Mouse (Mus musculus) cerebellum, adult 9-11 months (tissue): ENCODE measurements around the gene Nav1.

Experiments
- DNase-seq: peaks from one replicate; pipeline ENCODE4 v3.0.0; 2022

Gene Nav1

GRCm38 (mm10) chr1:135607019-135607418, at the start of gene Nav1:
Nav1 (minus strand) TSS chr1:135607295.
- DNase-seq: no peak

DNA sequence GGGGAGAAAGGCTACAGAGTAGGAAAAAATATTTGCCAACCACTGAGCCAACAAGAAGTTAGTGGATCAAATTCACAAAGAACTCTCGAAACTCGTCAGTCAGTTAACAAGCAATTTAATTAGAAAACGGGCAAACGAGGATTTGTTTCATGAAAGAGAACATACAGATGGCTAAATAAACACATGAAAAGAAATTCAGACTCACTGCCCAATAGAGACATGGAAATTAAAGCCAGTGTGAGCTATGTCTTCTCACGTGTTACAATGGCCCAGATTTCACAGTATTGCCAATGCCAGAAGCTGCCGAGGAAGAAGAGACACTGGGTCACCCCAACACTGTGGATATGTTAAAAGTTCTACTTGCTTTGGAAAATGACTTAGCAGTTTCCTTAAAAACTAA, 46.8 kb upstream of the Nav1 start:
- DNase-seq: no peak

DNA sequence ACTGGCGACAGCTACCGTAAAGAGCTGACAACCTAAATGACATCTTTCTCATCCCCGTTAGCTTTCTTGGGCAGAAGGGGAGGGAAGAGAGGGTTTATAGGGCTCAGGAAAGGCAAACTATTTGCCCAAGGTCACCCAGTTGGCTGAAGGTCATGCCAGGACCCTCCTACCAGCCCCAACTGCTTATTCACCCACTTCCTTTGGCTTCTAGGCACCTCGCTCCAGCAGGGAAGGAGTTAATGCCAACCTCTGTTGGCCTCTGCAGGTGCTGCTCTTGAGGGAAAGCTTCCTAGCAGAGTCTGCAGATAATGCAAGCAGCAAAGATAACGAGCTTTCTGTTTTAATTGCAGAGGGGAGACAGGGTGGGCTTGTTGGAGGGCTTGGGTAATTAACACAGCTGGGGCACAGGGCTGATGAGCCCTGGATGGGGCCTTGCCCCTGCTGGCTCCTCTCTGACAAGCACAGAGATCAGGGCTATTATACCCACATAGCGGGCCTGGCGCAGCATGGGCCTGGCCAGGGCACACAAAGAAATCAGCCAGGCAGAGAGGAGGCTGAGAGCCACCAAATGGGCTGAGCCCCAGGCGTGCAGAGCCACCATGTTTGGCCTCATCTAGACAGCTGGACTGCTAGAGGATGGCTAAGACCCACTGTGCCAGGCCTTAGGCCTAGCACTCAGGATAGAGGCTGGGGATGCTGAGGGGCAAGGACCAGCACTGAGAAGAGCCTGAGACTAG, 38.5 kb upstream of the Nav1 start:
- DNase-seq: no peak

DNA sequence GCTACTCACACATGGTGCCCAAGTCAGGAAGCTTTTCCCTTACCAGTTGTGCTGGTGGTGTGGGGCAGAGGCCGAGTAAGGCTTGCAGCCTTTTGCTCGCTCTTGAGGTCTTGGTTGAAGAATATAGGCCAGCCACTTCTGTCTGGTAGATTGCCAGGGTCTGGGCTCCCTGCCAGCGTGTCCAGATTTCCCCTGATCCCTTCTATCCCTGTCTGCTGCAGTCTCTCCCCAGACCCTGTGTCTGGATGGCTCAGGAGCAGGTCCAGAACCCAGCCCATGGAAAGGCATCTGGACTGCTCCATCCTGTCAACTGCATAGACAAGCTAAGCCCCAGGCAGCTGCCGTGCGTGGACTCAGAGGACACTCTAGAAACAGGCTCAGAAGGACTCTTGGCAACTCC, 37.0 kb upstream of the Nav1 start:
- no peak for DNase-seq

DNA sequence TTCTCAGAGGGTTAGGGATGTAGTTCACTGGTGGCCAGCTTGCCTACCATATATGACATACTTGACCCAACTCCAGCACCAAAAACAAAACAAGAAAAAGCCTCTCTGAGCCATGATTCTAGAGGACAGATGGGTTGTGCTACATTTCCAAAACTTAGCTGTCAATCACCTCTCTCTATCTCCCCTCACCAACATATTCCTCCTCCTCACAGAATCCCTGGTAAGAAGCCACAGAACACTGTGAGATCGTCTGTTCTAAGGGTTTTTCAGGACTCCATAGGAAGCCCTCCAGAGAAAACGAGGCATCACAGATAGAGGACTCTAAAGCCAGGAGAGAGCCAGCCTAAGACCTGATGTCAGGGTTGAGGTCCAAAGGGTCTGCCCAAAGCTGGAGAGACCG, 36.6 kb upstream of the Nav1 start:
- DNase-seq: no peak

- no peak for DNase-seq
These were observed 32.8 kb upstream of the Nav1 start for GRCm38 (mm10) chr1:135639853-135640252.

GRCm38 (mm10) chr1:135639093-135639492, 32.0 kb upstream of the Nav1 start:
- no peak for DNase-seq

DNA sequence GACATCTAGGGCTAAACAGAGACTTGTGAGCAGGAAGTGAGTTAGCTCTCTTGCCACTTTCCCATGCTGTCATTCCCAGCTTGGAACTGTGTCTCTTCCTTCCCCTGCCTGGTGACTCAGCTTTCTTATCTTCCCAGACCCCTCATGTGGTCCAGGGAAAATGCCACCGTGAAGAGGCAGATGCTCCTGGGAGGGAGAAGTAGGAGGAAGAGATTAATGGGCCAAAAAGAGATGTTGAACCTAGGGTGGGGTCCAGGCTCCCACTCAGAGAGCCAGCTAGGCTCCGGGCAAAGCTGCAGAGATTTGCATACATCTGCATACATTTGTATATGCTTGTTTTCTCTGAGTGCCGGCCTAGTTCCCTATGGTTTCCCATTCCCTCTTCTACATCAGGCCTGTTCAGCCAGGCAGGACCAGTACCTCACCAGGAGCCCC, 30.5 kb upstream of the Nav1 start:
- DNase-seq: no peak

DNA sequence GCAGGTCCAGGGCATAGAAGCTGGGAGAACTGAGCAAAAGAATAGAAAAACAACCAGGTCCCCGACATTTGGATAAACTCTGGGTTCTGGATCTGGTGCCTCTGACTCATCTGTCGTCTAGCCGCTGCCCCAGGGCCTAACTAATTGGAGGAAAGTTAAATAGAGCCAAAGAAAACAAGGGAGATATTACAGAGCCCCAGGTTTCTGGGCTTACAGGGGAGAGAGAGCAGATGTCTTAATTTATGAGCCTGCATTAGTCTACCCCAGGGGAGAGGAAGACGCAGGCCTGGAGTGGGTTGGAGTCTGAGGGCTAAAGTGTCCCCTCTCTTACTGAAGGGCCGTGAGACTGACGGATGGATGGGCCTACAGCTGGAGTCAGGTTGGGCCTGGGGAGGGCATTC, 29.0 kb upstream of the Nav1 start:
- DNase-seq: no peak

DNA sequence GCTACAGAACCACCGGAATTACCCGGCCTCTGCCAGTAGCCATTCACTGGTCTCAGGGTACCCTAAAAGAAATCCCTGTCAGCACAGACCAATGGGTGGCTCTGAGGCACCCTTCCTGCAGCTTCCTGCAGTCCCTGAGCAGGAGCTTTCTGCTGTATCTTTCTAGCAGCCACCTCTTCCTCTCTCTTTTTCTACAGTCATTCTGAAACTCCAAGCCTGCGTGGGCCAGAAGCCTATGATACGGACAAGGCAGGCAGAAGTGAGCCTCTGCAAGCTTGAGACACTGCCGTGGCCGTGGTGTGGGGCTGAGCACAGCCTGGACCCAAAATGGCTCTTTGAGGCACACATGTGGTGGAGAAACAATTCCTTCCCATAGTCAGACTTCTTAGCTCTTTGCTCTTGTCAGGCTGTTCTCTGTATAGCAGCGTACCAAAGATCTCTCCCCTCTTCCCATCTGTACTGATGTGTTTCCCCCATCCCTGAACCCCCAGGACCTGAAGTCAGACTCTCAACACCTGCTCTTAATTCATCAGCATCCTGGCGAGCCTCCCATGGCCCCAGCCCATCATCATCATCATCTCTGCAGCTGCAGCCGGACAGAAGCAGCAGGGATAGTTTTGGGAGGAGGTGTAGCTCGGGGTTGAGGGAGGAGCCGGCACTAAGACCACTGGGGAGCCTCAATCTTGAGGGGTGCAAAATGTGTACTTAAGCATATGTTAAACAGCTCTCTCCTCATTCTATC, 28.4 kb upstream of the Nav1 start:
- no peak for DNase-seq

DNA sequence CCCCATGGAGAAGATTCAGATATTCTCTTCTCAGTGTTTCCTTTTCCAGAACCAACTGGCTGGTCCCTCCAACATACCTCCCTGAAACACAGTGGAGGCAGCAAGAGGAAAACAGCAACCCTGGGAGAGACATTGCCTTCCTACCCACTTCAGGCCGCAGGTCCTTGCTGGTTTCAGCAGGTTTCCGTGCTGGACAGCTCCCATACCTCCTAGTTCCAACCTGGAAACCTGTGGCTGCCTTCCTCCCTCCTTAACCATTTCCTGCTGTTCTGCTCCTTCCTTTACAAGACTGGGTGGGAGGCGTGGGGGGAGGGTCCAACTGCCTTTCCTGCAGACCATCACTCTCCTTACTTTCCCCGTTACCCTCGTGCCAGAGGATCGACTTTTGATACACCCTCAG, 27.7 kb upstream of the Nav1 start:
- no peak for DNase-seq

DNA sequence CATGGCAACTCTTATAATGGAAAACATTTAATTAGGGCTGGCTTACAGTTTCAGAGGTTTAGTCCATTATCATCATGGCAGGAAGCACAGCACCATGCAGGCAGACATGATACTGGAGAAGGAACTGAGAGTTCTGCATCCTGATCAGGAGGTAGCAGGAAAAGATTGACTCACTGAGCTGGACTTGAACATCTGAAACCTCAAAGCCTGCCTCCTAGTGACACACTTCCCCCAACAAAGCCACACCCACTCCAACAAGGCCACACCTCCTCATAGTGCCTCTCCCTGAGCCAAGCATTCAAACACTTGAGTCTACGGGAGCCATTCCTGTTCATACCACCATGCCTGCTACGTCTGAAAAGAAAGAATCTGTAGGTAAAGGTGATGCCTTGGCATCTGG, 26.8 kb upstream of the Nav1 start:
- no peak for DNase-seq

GRCm38 (mm10) chr1:135633478-135633877, 26.4 kb upstream of the Nav1 start:
- DNase-seq: no peak

DNA sequence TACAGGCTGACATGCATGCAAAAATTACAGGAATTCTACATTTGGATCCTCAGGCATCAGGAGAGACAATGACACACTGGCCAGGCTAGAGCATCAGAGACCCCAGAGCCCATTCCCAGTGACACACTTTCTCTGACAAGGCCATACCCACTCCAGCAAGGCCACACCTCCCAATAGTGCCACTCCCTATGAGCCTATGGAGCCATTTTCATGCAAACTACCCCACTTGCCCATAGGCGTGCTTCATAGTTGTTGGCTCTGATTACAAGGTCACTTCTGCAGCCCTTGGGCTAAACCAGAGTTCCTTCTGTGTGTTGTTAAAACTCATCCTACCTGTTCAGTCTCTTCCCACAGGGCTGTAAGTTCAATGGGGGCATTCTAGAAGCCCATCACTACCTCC, 25.1 kb upstream of the Nav1 start:
- DNase-seq: no peak

DNA sequence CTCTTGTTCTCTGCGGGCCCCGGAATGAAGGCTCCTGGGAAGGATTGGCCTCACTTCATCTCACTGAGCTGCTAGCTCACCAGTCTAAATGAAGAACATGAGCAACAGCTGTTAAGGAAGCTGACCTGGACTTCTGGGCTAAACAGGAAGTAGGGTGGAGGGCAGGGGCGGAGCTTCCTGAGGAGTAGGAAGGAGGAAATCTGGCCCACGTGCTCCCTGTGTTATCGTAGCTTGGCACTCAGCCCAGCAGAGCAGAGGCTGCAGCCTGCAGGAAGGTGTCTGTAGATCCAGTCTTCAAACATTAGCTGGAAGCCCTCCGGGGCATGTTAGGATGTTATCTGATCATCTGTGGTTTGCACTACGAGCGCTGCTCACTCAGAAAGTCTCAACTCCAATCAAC, 24.4 kb upstream of the Nav1 start:
- no peak for DNase-seq

DNA sequence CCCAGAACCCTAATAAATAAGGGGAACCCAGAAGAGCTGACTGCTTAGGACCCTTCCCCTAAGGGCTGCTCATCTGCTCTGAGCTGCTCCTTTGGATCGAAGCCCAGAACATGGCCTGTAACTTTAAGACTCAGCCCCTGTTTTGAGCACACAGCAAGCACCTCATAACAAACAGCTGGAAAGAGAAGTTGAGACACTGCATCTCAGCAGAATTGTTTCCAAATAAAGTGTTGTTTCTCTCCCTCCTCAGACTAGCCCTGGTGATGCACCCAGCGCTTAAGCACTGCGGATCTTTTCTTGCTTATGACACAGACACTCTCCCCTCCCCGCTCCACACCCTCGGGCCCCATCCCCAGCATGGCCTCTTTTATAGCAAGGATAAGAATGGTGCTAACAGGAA, 22.8 kb upstream of the Nav1 start:
- DNase-seq: no peak

DNA sequence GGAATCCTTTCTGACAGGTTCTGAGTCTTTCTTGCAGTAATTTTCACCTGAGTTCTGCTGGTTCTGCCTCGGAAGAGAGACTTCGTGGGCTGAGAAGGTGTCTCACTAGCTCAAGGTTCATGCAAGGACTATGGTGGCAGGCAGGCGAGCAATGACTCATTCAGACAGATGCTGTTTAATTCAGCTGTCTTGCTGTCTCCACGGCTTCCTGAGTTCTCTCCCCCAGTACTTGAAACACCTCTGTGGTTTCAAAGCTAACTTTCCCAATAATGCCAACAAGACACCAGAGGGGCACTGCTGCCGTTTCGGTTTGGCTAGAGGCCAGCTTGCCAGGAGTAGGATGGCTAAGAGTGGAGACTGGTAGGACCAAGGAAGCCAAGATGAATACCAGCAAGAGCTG, 19.1 kb upstream of the Nav1 start:
- no peak for DNase-seq

- DNase-seq: no peak
These were observed 18.6 kb upstream of the Nav1 start for GRCm38 (mm10) chr1:135625741-135626140.

GRCm38 (mm10) chr1:135624646-135625045, 17.6 kb upstream of the Nav1 start:
- DNase-seq: no peak

- DNase-seq: no peak
These were observed 16.0 kb upstream of the Nav1 start for GRCm38 (mm10) chr1:135623136-135623535.

DNA sequence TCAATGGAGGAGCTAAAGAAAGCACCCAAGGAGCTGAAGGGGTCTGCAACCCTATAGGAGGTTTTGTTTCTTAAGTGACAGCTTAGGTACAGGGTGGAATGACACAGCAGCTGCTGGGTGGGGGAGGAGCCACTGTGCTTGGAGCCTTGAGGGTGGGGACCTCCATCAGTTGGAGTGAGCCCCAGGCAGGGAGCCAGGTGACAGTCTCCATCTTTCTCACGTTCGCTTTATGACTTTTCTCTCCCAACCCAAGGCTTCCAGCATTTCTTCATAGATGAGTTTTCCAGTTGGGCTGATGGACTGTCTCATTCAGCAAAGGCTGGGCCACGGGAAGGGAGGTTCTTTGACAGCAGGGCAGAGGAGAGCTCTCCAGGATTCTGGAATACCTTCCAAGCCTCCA, 14.2 kb upstream of the Nav1 start:
- DNase-seq: no peak

DNA sequence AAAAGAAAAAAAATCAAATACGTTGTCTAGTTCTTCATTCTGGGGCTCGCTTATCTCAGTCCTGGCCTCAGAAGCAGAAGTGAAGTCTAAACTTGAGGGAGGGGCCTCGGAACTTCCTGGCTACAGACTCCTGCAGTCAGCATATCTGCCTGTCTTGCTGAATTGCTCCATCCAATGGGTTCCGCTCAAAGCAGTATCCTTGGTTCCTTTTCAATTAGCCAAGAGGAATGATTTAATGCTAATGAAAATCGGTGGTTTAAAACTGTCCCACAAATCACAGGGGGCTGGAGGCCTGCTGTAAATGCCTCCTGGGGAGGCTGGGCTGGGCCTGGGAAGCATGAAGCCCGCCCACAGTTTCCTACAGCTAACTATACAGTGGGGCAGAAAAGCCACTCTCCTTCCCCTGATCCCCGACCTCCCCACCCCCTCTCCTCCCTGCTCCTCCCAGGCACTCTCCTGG, 12.9 kb upstream of the Nav1 start:
- no peak for DNase-seq

DNA sequence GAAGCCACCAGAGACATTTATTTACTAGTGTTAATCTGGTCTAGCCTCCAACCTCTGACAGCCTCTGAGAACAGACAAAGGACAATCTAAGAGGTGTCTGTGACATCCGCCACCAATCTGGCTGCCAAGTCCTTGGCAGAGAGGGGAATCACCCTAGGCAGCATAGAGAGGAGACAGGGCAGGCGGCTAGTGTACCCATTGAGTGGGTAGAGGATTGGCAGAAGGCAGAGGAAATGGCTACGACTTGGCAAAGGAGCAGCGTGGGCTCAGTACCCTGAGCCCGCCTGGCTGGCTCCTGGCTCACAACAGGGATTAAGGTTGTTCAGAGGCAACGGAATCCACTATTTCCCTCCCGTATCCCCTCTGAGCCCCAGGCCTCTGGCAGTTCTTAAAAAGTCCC, 12.0 kb upstream of the Nav1 start:
- no peak for DNase-seq

DNA sequence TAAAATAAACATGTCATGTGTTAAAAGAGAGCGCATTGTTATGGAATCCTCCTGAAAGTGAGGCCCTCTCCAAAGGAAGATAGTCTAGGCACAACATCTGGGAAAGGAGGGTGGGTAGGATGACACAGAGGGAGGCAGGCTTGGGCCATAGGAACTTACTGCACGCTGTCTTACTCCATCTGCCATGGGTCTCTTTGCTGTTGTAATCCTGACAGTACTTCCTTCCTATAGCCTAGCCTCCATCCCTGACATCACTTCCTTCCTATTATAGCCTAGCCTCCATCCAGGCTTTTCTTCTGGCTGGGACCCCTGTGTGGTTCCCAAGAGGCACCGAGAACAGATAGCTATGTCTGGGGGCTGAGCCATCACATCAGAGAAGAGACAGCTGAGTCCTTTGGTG, 10.2 kb upstream of the Nav1 start:
- DNase-seq: no peak
